Mouse (Mus musculus) thymus, postnatal 25 days (tissue): ENCODE measurements around the gene Nell1.

Experiments
- DNase-seq: peaks from one replicate; pipeline ENCODE4 v3.0.0; 2022

The Nell1 gene

GRCm38 (mm10) chr7:50338226-50338625 lies 363.6 kb downstream of the Nell1 start:
- no peak for DNase-seq

GRCm38 (mm10) chr7:50338757-50339156 lies 364.1 kb downstream of the Nell1 start:
- no peak for DNase-seq

- DNase-seq = no peak
Measured at GRCm38 (mm10) chr7:50351564-50351963, 376.9 kb downstream of the Nell1 start.

- no peak for DNase-seq
Measured at GRCm38 (mm10) chr7:50357213-50357612, 382.5 kb downstream of the Nell1 start.

GRCm38 (mm10) chr7:50362039-50362438 lies 387.4 kb downstream of the Nell1 start:
- DNase-seq = no peak

- DNase-seq = no peak
Measured at GRCm38 (mm10) chr7:50374876-50375275, 400.2 kb downstream of the Nell1 start.

- no peak for DNase-seq
Measured at GRCm38 (mm10) chr7:50410421-50410820, 435.8 kb downstream of the Nell1 start.

- no peak for DNase-seq
Measured at GRCm38 (mm10) chr7:50419976-50420375, 445.3 kb downstream of the Nell1 start.

- DNase-seq = no peak
Measured at GRCm38 (mm10) chr7:50422422-50423195, 447.9 kb downstream of the Nell1 start.

- no peak for DNase-seq
Measured at GRCm38 (mm10) chr7:50429725-50430124, 455.1 kb downstream of the Nell1 start.

GRCm38 (mm10) chr7:50441237-50441636 lies 466.6 kb downstream of the Nell1 start:
- no peak for DNase-seq

- no peak for DNase-seq
Measured at GRCm38 (mm10) chr7:50447316-50447715, 472.7 kb downstream of the Nell1 start.

- DNase-seq = no peak
Measured at GRCm38 (mm10) chr7:50467742-50468141, 493.1 kb downstream of the Nell1 start.

- no peak for DNase-seq
Measured at GRCm38 (mm10) chr7:50470555-50470954, 495.9 kb downstream of the Nell1 start.

- no peak for DNase-seq
Measured at GRCm38 (mm10) chr7:50482011-50482410, 507.3 kb downstream of the Nell1 start.

GRCm38 (mm10) chr7:50485304-50485703 lies 510.6 kb downstream of the Nell1 start:
- no peak for DNase-seq

- DNase-seq = no peak
Measured at GRCm38 (mm10) chr7:50486884-50487420, 512.3 kb downstream of the Nell1 start.

GRCm38 (mm10) chr7:50501562-50501961 lies 526.9 kb downstream of the Nell1 start:
- DNase-seq = no peak

- DNase-seq = no peak
Measured at GRCm38 (mm10) chr7:50507047-50507446, 532.4 kb downstream of the Nell1 start.

GRCm38 (mm10) chr7:50514830-50515229 lies 540.2 kb downstream of the Nell1 start:
- no peak for DNase-seq

- no peak for DNase-seq
Measured at GRCm38 (mm10) chr7:50516681-50517080, 542.0 kb downstream of the Nell1 start.

- DNase-seq = no peak
Measured at GRCm38 (mm10) chr7:50543373-50543772, 568.7 kb downstream of the Nell1 start.

- no peak for DNase-seq
Measured at GRCm38 (mm10) chr7:50549572-50549971, 574.9 kb downstream of the Nell1 start.

GRCm38 (mm10) chr7:50551426-50551825 lies 576.8 kb downstream of the Nell1 start:
- no peak for DNase-seq

- no peak for DNase-seq
Measured at GRCm38 (mm10) chr7:50562708-50563107, 588.0 kb downstream of the Nell1 start.
